Mouse (Mus musculus) heart, adult 2 months (tissue): ENCODE results near the gene Syt6. TPM values are rescaled to one million over a fixed set of nuclear protein-coding genes. Genes with fewer than 3 reads are reported as not detected.

Experiments used
- DNase-seq, 2 experiments: peaks; one replicate each; pipeline ENCODE4 v3.0.0; 2021
- H3K27ac ChIP-seq: fragments of 200-600 bp; 2 replicates; pipeline ENCODE4 v1.8.1; 2022
- H3K27me3 ChIP-seq: fragments of 200-500 bp; 2 replicates; pipeline ENCODE4 v1.6.1; 2012; ENCODE audit warnings: mild to moderate bottlenecking, low read length, inconsistent platforms, mixed read lengths; ENCODE audit not compliant: control insufficient read depth, insufficient read depth
- H3K36me3 ChIP-seq: fragments of 200-500 bp; 2 replicates; pipeline ENCODE4 v1.6.1; 2012; ENCODE audit warnings: low read length, inconsistent platforms; ENCODE audit not compliant: control insufficient read depth, insufficient read depth
- H3K4me1 ChIP-seq: fragments of 200-500 bp; 2 replicates; pipeline ENCODE4 v1.6.1; 2011; ENCODE audit warnings: low read length; ENCODE audit not compliant: control insufficient read depth, insufficient read depth
- H3K4me3 ChIP-seq: fragments of 200-600 bp; 2 replicates; pipeline ENCODE4 v1.8.1; 2022
- H3K79me2 ChIP-seq: fragments of 200-500 bp; replicated peaks from 2 replicates; pipeline ENCODE4 v1.6.1; 2012; ENCODE audit warnings: mild to moderate bottlenecking, inconsistent platforms, low read length, moderate library complexity, mixed read lengths; ENCODE audit not compliant: control insufficient read depth, insufficient read depth
- H3K9ac ChIP-seq: fragments of 200-500 bp; 2 replicates; pipeline ENCODE4 v1.6.1; 2012; ENCODE audit warnings: low read depth, mild to moderate bottlenecking, control low read depth, inconsistent platforms, low read length, mixed read lengths
- CTCF ChIP-seq: fragments of 200-600 bp; IDR thresholded peaks from 2 replicates; pipeline ENCODE4 v1.8.1; 2022; ENCODE audit warnings: antibody characterized with exemption, mild to moderate bottlenecking, moderate library complexity
- EP300 ChIP-seq: fragments of 200-500 bp; IDR thresholded peaks from 2 replicates; pipeline ENCODE4 v1.6.1; 2011; ENCODE audit warnings: low read depth, low read length, control low read depth; ENCODE audit not compliant: insufficient read depth
- POLR2A ChIP-seq: fragments of 200-500 bp; IDR thresholded peaks from 2 replicates; pipeline ENCODE4 v1.6.1; 2011; ENCODE audit warnings: mild to moderate bottlenecking, low read depth, low read length, control low read depth; ENCODE audit not compliant: insufficient read depth
- WGBS: fragments of 180-500 bp; shearing (Covaris S2); methylation state at CpG from one replicate; pipeline ENCODE4 v1.1.7; 2018; 5-methylcytosine and 5-hydroxymethylcytosine counted together
- intact Hi-C: fragments of 180-260 bp; cut with DNase I; formaldehyde crosslinking; loops from one replicate; pipeline ENCODE4 v1.15.1; 2025
- polyA plus RNA-seq: library from polyadenylated mRNA; depleted of rRNA; stranded (reverse); fragments of >200 nt; gene quantifications from 2 replicates; pipeline ENCODE4 v1.2.3, GENCODE M21; 2012
- total RNA-seq, 2 experiments: library from RNA; stranded (reverse); gene quantifications; 2 replicates each; pipeline ENCODE4 v1.2.3; 2021

The Syt6 gene
- total and polyA plus RNA-seq, 3 experiments, result 0.05 TPM; not detected in 2

DNA sequence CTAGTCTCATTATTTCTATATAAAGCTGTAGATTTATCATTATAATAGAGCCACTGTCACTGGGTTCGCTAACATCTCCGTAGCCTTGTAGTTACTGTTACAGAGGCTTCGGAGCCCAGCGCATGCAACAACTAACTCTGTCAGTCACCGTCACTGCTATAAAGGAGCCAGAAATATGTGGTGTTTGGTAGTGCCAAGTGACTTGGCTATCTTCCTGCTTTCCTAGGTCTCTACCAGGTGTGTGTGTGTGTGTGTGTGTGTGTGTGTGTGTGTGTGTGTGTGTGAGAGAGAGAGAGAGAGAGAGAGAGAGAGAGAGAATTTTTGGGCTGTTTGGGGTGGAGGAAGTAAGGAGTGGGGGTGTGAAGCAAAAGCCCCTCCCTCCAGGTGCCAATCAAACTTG lies 17.6 kb downstream of the Syt6 start:
- WGBS, result 93% methylated on average over 5 of the region's 5 CpGs
- Histone ChIP-seq H3K4me1 (peaks cover 4% of the 10 kb centered on the region), H3K27me3 (no peaks in the 10 kb centered on the region), H3K36me3 (no peaks in the 10 kb centered on the region), H3K27ac (no peak overlapping the region), H3K9ac (no peak overlapping the region), H3K79me2 (no peaks in the 10 kb centered on the region), H3K4me3 (no peak overlapping the region)
- intact Hi-C loops, result no loop called here
- no peak for DNase-seq
- no peak for TF ChIP-seq POLR2A
- no peak for TF ChIP-seq EP300
- no peak for TF ChIP-seq CTCF

DNA sequence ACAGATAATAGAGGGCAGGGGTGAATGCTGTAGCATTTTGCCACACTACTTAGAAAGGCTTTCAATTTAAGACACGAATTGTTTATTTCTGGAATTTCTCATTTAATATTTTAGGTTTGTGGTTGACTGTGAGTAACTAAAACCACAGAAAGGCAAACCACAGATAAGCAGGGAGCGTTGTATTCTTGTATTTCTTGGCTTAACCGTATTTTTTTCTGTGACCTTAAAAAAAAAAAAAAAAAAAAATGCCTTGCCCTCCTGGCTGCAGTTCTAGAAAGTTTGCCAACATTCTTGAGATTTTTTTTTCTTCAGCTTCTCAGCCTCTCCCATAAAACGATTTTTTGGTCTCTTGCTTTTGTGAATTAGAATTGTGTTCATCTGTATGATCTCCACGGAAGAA lies 18.6 kb downstream of the Syt6 start:
- Histone ChIP-seq H3K79me2 (no peaks in the 10 kb centered on the region), H3K4me1 (peaks cover 4% of the 10 kb centered on the region), H3K36me3 (no peaks in the 10 kb centered on the region), H3K9ac (no peak overlapping the region), H3K4me3 (no peak overlapping the region), H3K27me3 (no peaks in the 10 kb centered on the region), H3K27ac (no peak overlapping the region)
- DNase-seq, result no peak
- intact Hi-C loops, result no loop called here
- TF ChIP-seq POLR2A, result no peak
- TF ChIP-seq EP300, result no peak
- TF ChIP-seq CTCF, result no peak
- 35% methylated on average over 5 of the region's 5 CpGs for WGBS

DNA sequence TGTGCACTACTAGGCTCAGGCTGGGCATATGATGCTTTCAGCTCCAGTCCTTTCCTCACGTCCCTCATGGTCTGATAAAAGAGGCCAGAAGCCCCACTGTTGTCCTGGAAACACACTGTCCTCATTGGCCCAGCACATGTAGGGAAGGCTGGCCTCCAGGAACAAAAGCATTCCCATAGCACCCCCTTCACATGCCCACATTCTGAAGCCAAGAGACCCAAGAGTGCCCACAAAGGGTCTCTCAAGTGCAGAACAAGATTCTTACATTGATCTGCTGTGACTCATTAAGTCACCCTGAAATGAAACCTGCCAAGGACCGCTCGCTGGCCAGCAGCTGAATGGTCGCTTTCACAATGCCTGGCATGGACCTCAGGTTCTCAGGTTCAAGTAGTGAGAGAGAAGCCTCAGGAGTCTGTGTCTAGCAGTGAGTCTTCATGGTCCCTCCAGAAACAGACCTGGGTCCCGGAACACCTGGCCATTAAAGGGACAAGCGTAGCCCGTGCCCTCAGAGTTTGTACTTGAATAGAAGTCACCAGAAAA lies 20.3 kb downstream of the Syt6 start:
- no peaks in the 10 kb centered on the region for H3K27me3 ChIP-seq
- DNase-seq, result no peak
- intact Hi-C loops, result no loop called here
- TF ChIP-seq CTCF (no peak), EP300 (no peak), POLR2A (no peak)
- no peak overlapping the region for H3K27ac ChIP-seq
- H3K4me3 ChIP-seq, result no peak overlapping the region
- H3K4me1 ChIP-seq, result peaks cover 3% of the 10 kb centered on the region; the same call in 1 of the 2 replicates
- no peak overlapping the region for H3K9ac ChIP-seq
- WGBS, result 81% methylated on average over 7 of the region's 7 CpGs
- H3K36me3 ChIP-seq, result no peaks in the 10 kb centered on the region
- H3K79me2 ChIP-seq, result no peaks in the 10 kb centered on the region

DNA sequence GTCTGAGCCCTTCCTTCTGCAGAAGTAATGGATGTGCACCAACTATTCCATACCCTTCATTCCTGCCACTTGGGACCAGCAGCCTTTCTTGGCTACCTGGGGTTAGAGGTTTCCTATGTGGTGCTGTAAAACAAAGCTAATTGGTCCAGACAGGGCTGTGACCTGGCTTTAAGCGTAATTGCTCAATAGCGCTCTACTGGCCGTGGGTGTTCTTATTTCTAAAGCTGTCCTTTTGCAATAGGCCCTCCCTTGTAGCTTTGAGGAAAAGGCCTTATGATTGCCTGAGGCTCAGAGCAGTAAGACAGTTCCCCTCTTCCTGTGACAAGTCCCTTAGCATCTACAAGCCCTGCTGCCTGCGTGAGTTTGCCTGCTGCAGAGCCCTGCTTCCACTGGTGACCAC lies 22.6 kb downstream of the Syt6 start:
- H3K9ac ChIP-seq, result no peak overlapping the region
- no peak overlapping the region for H3K4me3 ChIP-seq
- no peaks in the 10 kb centered on the region for H3K79me2 ChIP-seq
- 86% methylated on average over 4 of the region's 4 CpGs for WGBS
- peaks cover 4% of the 10 kb centered on the region for H3K4me1 ChIP-seq
- no peaks in the 10 kb centered on the region for H3K36me3 ChIP-seq
- intact Hi-C loops, result no loop called here
- H3K27ac ChIP-seq, result no peak overlapping the region
- TF ChIP-seq POLR2A, result no peak
- TF ChIP-seq CTCF, result no peak
- TF ChIP-seq EP300, result no peak
- no peak for DNase-seq
- H3K27me3 ChIP-seq, result no peaks in the 10 kb centered on the region

DNA sequence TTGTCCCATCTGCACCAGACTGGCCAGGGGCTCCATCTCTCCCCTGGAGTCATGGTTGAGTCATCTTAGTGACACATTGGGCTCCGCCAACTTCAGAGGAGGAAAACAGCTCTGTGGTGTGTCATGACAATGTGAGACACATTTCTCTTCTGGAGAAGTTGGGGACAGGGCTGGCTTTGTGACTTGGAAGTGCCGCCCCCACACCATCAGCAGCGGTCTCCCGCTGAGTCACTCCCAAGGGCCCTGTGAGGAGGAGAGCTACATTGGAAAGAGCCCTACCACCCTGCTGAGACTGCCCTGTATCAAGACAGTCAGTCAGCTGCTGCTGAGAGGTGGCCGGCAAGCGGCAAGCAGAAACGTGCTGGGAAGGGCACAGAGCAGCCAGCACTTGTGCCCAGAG lies 26.0 kb downstream of the Syt6 start:
- Histone ChIP-seq H3K27me3 (no peaks in the 10 kb centered on the region), H3K36me3 (no peaks in the 10 kb centered on the region), H3K27ac (no peak overlapping the region), H3K4me1 (peaks cover 1% of the 10 kb centered on the region; the same call in 1 of the 2 replicates), H3K4me3 (no peak overlapping the region), H3K9ac (no peak overlapping the region), H3K79me2 (no peaks in the 10 kb centered on the region)
- intact Hi-C loops, result no loop called here
- 33% methylated on average over 7 of the region's 7 CpGs for WGBS
- TF ChIP-seq POLR2A (0 out of 2 replicates have a peak, but pooled peaks have one; percentile 24), CTCF (no peak), EP300 (no peak)
- DNase-seq, result peak in 1 of 2 experiments; percentile 36

DNA sequence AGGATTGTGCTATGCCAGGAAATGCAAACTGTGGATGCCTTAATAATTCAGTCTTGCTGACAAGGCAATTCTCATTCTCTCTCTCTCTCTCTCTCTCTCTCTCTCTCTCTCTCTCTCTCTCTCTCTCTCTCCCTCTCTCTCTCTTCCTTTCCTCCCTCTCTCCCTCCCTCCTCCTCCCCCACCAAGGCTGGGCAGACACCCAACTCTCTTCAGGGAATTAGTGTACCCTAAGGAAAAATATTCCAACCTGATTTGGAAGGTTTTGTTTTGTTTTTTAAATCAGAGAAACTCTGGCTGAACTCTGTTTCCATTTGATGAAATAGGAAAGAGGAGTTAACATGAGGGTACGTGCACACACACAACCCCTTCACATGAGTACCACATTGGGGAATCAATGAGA lies 26.5 kb downstream of the Syt6 start:
- intact Hi-C loops, result no loop called here
- no peak for DNase-seq

More for the DNA sequence above, 26.5 kb downstream of the Syt6 start:
- H3K27ac ChIP-seq, result no peak overlapping the region
- TF ChIP-seq EP300 (no peak), POLR2A (no peak), CTCF (no peak)
- no peak overlapping the region for H3K9ac ChIP-seq
- H3K36me3 ChIP-seq, result no peaks in the 10 kb centered on the region
- peaks cover 1% of the 10 kb centered on the region; the same call in 1 of the 2 replicates for H3K4me1 ChIP-seq
- 53% methylated on average over 1 of the region's 1 CpGs for WGBS
- H3K27me3 ChIP-seq, result no peaks in the 10 kb centered on the region
- no peaks in the 10 kb centered on the region for H3K79me2 ChIP-seq
- H3K4me3 ChIP-seq, result no peak overlapping the region
